Mouse (Mus musculus): ENCODE measurements around the gene Gm20532. TPM values are rescaled to one million over a fixed set of nuclear protein-coding genes. Genes with fewer than 3 reads are reported as not detected.

Gene Gm20532
- total RNA-seq, 2 experiments from 2014 or later: not detected

- no peak for DNase-seq
- intact Hi-C loops (cut with DNase I): no loop called here
Measured at GRCm38 (mm10) chr2:26615459-26616124, 29.2 kb downstream of the Gm20532 start.

- intact Hi-C loops (cut with DNase I): no loop called here
Measured at GRCm38 (mm10) chr2:26617331-26617730, 30.9 kb downstream of the Gm20532 start.

GRCm38 (mm10) chr2:26617928-26618327 is 31.5 kb downstream of the Gm20532 start:
- intact Hi-C loops (cut with DNase I): no loop called here

More at GRCm38 (mm10) chr2:26617331-26617730, 30.9 kb downstream of the Gm20532 start:
- DNase-seq: no peak

GRCm38 (mm10) chr2:26621246-26621645 is 34.8 kb downstream of the Gm20532 start:
- intact Hi-C loops (cut with DNase I): no loop called here
- no peak for DNase-seq

More at GRCm38 (mm10) chr2:26617928-26618327, 31.5 kb downstream of the Gm20532 start:
- no peak for DNase-seq

GRCm38 (mm10) chr2:26622984-26623383 is 36.5 kb downstream of the Gm20532 start:
- no peak for DNase-seq
- intact Hi-C loops (cut with DNase I): no loop called here

GRCm38 (mm10) chr2:26625419-26625818 is 39.0 kb downstream of the Gm20532 start:
- intact Hi-C loops (cut with DNase I): no loop called here
- no peak for DNase-seq

GRCm38 (mm10) chr2:26626081-26626480 is 39.6 kb downstream of the Gm20532 start:
- DNase-seq: no peak
- intact Hi-C loops (cut with DNase I): no loop called here

- intact Hi-C loops (cut with DNase I): no loop called here
- peak; percentile 92 for DNase-seq
Measured at GRCm38 (mm10) chr2:26627921-26628739, 41.7 kb downstream of the Gm20532 start, which contains the start of gene Fam69b. Gene Fam69b, plus strand, starts transcription at chr2:26628457.

GRCm38 (mm10) chr2:26628792-26629437 is 42.5 kb downstream of the Gm20532 start:
- DNase-seq: no peak
- intact Hi-C loops (cut with DNase I): no loop called here

- DNase-seq: no peak
- intact Hi-C loops (cut with DNase I): no loop called here
Measured at GRCm38 (mm10) chr2:26632541-26633395, 46.3 kb downstream of the Gm20532 start.

- intact Hi-C loops (cut with DNase I): no loop called here
- no peak for DNase-seq
Measured at GRCm38 (mm10) chr2:26633953-26634530, 47.6 kb downstream of the Gm20532 start.

GRCm38 (mm10) chr2:26634629-26635488 is 48.4 kb downstream of the Gm20532 start:
- intact Hi-C loops (cut with DNase I): loop anchor here (5.0 kb wide), 1 partner anchor 183 kb away; no protein-coding TSS in a partner anchor
- no peak for DNase-seq

GRCm38 (mm10) chr2:26635489-26636324 is 49.3 kb downstream of the Gm20532 start:
- intact Hi-C loops (cut with DNase I): loop anchor here (5.0 kb wide), 1 partner anchor 183 kb away; no protein-coding TSS in a partner anchor
- DNase-seq: no peak

- DNase-seq: no peak
- intact Hi-C loops (cut with DNase I): loop anchor here (5.0 kb wide), 1 partner anchor 184 kb away; no protein-coding TSS in a partner anchor
Measured at GRCm38 (mm10) chr2:26636325-26636635, 49.8 kb downstream of the Gm20532 start.

- intact Hi-C loops (cut with DNase I): loop anchor here (5.0 kb wide), 1 partner anchor 185 kb away; no protein-coding TSS in a partner anchor
- DNase-seq: no peak
Measured at GRCm38 (mm10) chr2:26637316-26637932, 51.0 kb downstream of the Gm20532 start.

- intact Hi-C loops (cut with DNase I): loop anchor here (5.0 kb wide), 1 partner anchor 186 kb away; no protein-coding TSS in a partner anchor
- no peak for DNase-seq
Measured at GRCm38 (mm10) chr2:26638039-26638438, 51.6 kb downstream of the Gm20532 start.

GRCm38 (mm10) chr2:26638572-26638971 is 52.1 kb downstream of the Gm20532 start:
- intact Hi-C loops (cut with DNase I): loop anchor here (5.0 kb wide), 1 partner anchor 186 kb away; no protein-coding TSS in a partner anchor
- DNase-seq: no peak

All from left cerebral cortex, postnatal 4 days (tissue).